Mouse (Mus musculus): Measurements from ENCODE around the gene Gatad1. TPM values are rescaled to one million over a fixed set of nuclear protein-coding genes. Genes with fewer than 3 reads are reported as not detected.

Gatad1 gene
- 30.7 and 39.6 TPM in 2 replicates for polyA plus RNA-seq (2012; rRNA removed; ENCODE audit: low replicate concordance)

GRCm38 (mm10) chr5:3657085-3657484 lies at the start of gene Gatad1:
Gene Gatad1 (minus strand): TSS chr5:3657185.

DNA sequence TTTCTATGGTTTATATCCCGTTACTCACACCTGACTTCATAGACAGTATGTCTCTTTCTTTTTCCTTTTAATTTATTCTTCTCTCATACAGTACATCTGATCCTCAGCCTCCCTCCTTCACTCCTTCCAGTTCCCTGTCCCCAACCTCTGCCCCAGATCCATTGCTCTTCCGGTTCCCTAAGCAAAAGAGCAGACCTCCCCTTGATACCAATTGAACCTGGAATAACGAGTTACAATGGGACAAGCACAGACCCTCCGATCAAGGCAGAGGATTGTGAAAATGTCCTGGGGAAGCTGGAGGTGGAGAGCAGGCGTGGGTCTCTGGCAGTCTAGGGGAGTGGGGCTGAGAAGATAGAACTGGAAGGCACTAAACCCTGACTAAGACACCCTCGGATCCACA lies 6.1 kb downstream of the Gatad1 start, which contains the start of gene Tmbim7:
Gene Tmbim7 (plus strand): TSS at position 301 of the 400 bp plus-strand sequence.

DNA sequence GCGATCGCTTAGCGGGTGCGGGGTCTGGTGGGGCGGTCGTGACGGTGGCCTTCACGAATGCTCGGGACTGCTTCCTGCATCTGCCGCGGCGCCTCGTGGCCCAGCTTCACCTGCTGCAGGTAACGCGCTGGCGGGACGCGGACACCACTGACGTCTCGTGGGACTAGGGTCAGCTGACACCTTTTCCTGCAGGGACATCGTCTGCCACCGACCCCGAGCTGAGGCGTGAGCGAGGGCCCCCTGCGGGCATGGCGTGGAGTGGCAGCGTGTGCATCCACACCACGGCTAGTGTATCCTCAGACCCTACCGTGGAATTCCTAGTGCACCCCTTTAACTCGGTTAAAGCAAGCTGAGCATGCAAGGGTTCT lies 60.6 kb downstream of the Gatad1 start, which contains the start of gene Rbm48:
Gene Rbm48 (minus strand): TSS at position 187 of the 368 bp plus-strand sequence.

DNA sequence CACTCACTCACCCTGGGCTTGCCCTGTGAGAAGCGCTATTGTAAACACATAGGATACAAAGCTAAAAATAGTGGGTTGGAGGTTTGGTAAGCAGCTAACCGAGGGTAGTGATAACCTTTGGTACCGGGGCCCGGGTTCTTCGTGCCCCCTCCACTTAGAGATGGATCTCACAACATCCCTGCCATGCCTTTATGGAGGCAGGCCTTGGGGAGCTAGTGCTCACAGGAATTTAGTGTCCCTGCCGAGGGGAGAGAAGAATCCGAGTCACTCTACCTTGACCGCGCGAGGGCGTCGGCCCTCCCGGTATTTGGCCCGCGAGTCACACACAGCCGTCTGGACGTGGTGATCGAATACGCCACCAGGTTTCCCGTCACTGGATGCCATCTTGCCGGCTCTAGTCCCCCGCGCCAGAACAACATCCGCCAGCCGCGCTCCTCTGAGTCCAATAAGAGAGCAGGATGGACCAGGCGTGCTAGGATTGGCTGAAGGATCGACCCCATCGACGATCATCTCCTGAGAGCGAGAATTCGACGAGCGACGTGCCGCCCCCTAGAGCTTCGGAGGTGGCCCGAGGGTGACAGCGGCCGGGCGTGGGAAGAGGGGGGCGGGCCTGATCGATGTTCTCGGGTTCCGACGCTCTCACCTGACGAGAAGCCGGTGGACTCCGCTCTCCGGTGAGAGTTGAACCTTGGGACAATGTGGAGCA lies 61.1 kb downstream of the Gatad1 start, which contains the start of gene Pex1:
Gene Pex1 (plus strand): TSS at position 374 of the 706 bp plus-strand sequence.

Other genes with a start within 250 kb of the Gatad1 start
- gene Fam133b, start 113.4 kb downstream of the Gatad1 start, polyA plus RNA-seq (2012; rRNA removed; ENCODE audit: low replicate concordance): 1.2 and 1.7 TPM in 2 replicates
- 0.18 and 1.1 TPM in 2 replicates for gene 1700109H08Rik, start 85.6 kb downstream of the Gatad1 start, polyA plus RNA-seq (2012; rRNA removed; ENCODE audit: low replicate concordance)
- gene Pex1, start 61.1 kb downstream of the Gatad1 start, polyA plus RNA-seq (2012; rRNA removed; ENCODE audit: low replicate concordance): 3.3 and 4.6 TPM in 2 replicates
- gene Rbm48, start 60.6 kb downstream of the Gatad1 start, polyA plus RNA-seq (2012; rRNA removed; ENCODE audit: low replicate concordance): 0.65 and 0.92 TPM in 2 replicates
- gene Tmbim7, start 6.0 kb downstream of the Gatad1 start, polyA plus RNA-seq (2012; rRNA removed; ENCODE audit: low replicate concordance): not detected in 2 replicates
- 2.8 and 4.7 TPM in 2 replicates for gene Ankib1, start 145.7 kb upstream of the Gatad1 start, polyA plus RNA-seq (2012; rRNA removed; ENCODE audit: low replicate concordance)
- 0.77 and 1.0 TPM in 2 replicates for gene Krit1, start 146.0 kb upstream of the Gatad1 start, polyA plus RNA-seq (2012; rRNA removed; ENCODE audit: low replicate concordance)
- gene Lrrd1, start 188.0 kb upstream of the Gatad1 start, polyA plus RNA-seq (2012; rRNA removed; ENCODE audit: low replicate concordance): 0.19 TPM in 1 of 2 replicates, not detected in the other
- 0.19 and 0.48 TPM in 2 replicates for gene Mterf1a, start 236.7 kb upstream of the Gatad1 start, polyA plus RNA-seq (2012; rRNA removed; ENCODE audit: low replicate concordance)